Mouse (Mus musculus): ENCODE results near the gene Sln. TPM values are rescaled to one million over a fixed set of nuclear protein-coding genes. Genes with fewer than 3 reads are reported as not detected.

Sln gene
- not detected for total RNA-seq (2023)

DNA sequence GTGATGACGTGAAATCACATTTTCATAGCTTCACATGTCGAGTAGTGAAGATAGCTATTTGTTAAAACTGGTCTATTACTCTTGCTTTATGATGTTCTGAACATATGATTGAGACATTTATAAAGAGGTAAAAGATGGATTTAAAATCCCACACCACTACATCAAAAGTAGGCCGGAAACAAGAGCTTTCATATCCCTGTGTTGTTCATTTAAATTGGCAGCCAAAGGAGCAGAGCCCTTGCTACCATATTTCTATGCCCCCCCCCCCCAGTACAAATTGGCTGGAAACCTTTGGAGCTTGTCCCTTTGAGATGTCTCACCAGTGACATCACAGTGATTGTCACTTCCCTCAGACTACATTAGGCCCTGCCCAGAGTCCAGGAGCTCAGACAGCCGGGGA, at the start of gene Sln:
TSS of gene Sln (plus strand) at position 301 of the 400 bp plus-strand sequence.

Other genes with a start within 250 kb of the Sln start
- 10 to 100 TPM; 24.1 to 26.6 TPM for gene Acat1, start 239.8 kb upstream of the Sln start, total RNA-seq (2023)
- 10 to 100 TPM; 36.0 to 39.9 TPM for gene Cul5, start 180.2 kb upstream of the Sln start, total RNA-seq (2023)
- gene Rab39, start 143.9 kb upstream of the Sln start, total RNA-seq (2023), result 1 to 10 TPM; 6.4 to 7.9 TPM
- 1 to 10 TPM; 2.8 to 3.4 TPM for gene Slc35f2, start 78.6 kb upstream of the Sln start, total RNA-seq (2023)
- not detected for gene Elmod1, start 125.1 kb downstream of the Sln start, total RNA-seq (2023)
- not detected for gene Tnfaip8l3, start 218.2 kb downstream of the Sln start, total RNA-seq (2023)

Data from B cell, adult 67 days (primary cell).